Mouse (Mus musculus) megakaryocyte, embryonic 14.5 days (primary cell): Measurements from ENCODE around the gene Pigf.

Experiments used
- FLI1 ChIP-seq: IDR thresholded peaks from 2 replicates; pipeline ENCODE4 v1.6.1; 2012; ENCODE audit warnings: low read length, inconsistent platforms, mixed read lengths
- GATA1 ChIP-seq: IDR thresholded peaks from 3 replicates; pipeline ENCODE4 v1.6.1; 2012; ENCODE audit warnings: mixed read lengths, low read length, inconsistent platforms, borderline replicate concordance

DNA sequence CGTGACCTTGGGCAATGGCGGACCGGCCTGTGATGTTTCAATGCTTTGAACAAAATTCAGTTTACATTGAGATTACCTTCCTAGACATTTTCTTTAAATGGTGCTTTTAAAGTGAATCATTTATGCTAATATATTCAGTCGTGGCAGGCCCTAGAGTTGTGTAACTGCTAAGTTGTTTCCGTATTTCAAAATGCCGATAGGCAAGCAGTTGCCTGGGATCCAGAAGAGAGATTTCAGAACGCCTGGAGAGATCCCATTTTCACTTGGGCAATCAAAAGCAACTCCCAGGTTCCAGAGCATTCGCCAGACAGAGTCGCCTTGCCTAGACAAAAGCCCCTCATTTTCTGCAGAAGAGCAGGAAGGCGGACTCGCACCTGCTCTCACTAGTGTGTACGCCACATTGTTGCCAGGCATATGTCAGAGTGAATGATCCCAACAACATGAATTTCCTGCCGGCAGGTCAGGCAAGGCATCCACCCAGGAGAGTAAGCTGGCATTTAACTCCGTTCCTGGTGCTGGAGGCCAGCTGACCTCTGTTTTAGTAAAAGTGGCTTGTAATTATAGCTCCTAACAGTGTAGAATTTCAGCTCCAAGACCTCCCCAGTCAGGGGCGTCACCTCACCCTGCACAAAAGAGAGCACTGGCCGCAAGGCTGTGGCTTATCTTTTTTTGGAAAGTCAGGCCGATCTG, 38.6 kb downstream of the Pigf start:
- TF ChIP-seq GATA1 (no peak), FLI1 (no peak)
